Comparison of ENCODE assay signal across 10 mouse cellular contexts in the genomic region with DNA sequence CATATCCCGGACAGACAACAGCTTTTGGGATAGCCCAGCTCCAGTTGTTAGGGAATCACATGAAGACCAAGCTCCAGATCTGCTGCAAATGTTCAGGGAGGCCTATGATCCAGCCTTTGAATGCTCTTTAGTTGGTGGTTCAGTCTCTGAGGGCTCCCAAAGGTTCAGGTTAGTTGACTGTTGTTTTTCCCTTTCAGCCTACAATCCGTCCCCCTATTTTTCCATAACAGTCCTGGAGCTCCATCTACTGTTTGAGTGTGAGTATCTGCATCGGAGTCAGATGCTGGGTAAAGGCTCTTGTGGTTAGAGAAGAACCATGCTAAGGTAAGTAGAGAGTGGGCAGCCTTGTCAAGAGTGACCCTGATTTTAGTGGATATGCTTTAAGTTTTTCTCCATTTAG. TPM values are rescaled to one million over a fixed set of nuclear protein-coding genes. Genes with fewer than 3 reads are reported as not detected.
DNase-seq lines count a peak whose midpoint lies in the region; ATAC-seq lines count a peak whose summit lies in the region.
"Had no signal": no experiment of that assay in that cellular context is flagged by ENCODE, and none has a peak within 500 bp of the region (broad histone marks: within the 10 kb centered on the region; RNA-seq: fewer than 3 reads in every experiment).

No protein-coding gene starts in this region.

- ATAC-seq in embryonic facial prominence, embryonic 14.5 days (ENCODE audit: low read depth), result no peak

- intact Hi-C loops in left cerebral cortex, postnatal 25 days (cut with DNase I), result loop anchor here (1.0 to 5.0 kb wide), 2 partner anchors 550 to 584 kb away; no protein-coding TSS in a partner anchor
- intact Hi-C loops in heart, postnatal 36 days (cut with DNase I), result no loop called here

- no peaks in the 10 kb centered on the region for H3K9me3 ChIP-seq in embryonic facial prominence, embryonic 14.5 days (ENCODE audit: control insufficient read depth, low read length)
- H3K9me3 ChIP-seq: liver, embryonic 13.5 days had no signal

- H3K4me1 ChIP-seq in embryonic facial prominence, embryonic 14.5 days (ENCODE audit: control insufficient read depth, insufficient read depth, low read length), result no peaks in the 10 kb centered on the region
- H3K4me1 ChIP-seq: liver, embryonic 13.5 days had no signal

- WGBS in embryonic facial prominence, embryonic 14.5 days, result 39% methylated on average over 3 of the region's 3 CpGs

- no peak overlapping the region for H3K9ac ChIP-seq in embryonic facial prominence, embryonic 14.5 days (ENCODE audit: low read depth, low read length)
- H3K9ac ChIP-seq: liver, embryonic 13.5 days had no signal

- peak; percentile 20 to 30 for DNase-seq in left cerebral cortex, postnatal 25 days (ENCODE audit: low spot score in 2 of 2)
- no peak for DNase-seq in left cerebral cortex, adult 11 months (ENCODE audit: low spot score)
- DNase-seq in Muller cell, postnatal 12 days (ENCODE audit: inconsistent ontology term), result peak; percentile 20
- DNase-seq in embryonic facial prominence, embryonic 14.5 days (ENCODE audit: low spot score), result peak; percentile 29
- peak; percentile 7 to 14 for DNase-seq in layer of hippocampus, postnatal 10 days (ENCODE audit: low spot score in 2 of 2)
- DNase-seq in thymus, postnatal 36 days, result no peak
- no peak for DNase-seq in heart, postnatal 4 days
- no peak for DNase-seq in heart, postnatal 36 days
- DNase-seq: gastrocnemius, postnatal 25 days; liver, embryonic 13.5 days had no signal

- no peak overlapping the region for H3K4me2 ChIP-seq in embryonic facial prominence, embryonic 14.5 days (ENCODE audit: low read depth, low read length)
- H3K4me2 ChIP-seq: liver, embryonic 13.5 days had no signal

- no peak overlapping the region for H3K4me3 ChIP-seq in embryonic facial prominence, embryonic 14.5 days (ENCODE audit: low read depth, low read length)
- H3K4me3 ChIP-seq: liver, embryonic 13.5 days had no signal

- no peak overlapping the region for H3K27ac ChIP-seq in embryonic facial prominence, embryonic 14.5 days (replicated peaks; ENCODE audit: low read depth, low read length)
- H3K27ac ChIP-seq: liver, embryonic 13.5 days had no signal

- no peaks in the 10 kb centered on the region for H3K27me3 ChIP-seq in embryonic facial prominence, embryonic 14.5 days (replicated peaks; ENCODE audit: control insufficient read depth, insufficient read depth, low read length)
- H3K27me3 ChIP-seq: liver, embryonic 13.5 days had no signal

- H3K36me3 ChIP-seq in embryonic facial prominence, embryonic 14.5 days (ENCODE audit: control insufficient read depth, insufficient read depth, low read length), result no peaks in the 10 kb centered on the region
- H3K36me3 ChIP-seq: liver, embryonic 13.5 days had no signal

RNA-seq across cellular contexts. Expression of gene Ugt2b38, which starts 12.3 kb away (rescaled TPM):
- not detected for total RNA-seq in left cerebral cortex, postnatal 25 days (2021)
- polyA plus RNA-seq in embryonic facial prominence, embryonic 14.5 days (2014; fragmentation: Nextera tagmentation; extraction: Ambion mirVana), result not detected in 2 replicates
- not detected for total RNA-seq in layer of hippocampus, postnatal 10 days (2021)
- total RNA-seq in heart, postnatal 4 days (2021), result not detected
- not detected for total RNA-seq in heart, postnatal 36 days (2021)
- total RNA-seq: gastrocnemius, postnatal 25 days had no signal
- polyA plus RNA-seq: liver, embryonic 13.5 days had no signal

RNA-seq across cellular contexts. Expression of gene Ugt2a2, which starts 45.8 kb away (rescaled TPM):
- not detected for total RNA-seq in left cerebral cortex, postnatal 25 days (2021)
- polyA plus RNA-seq in embryonic facial prominence, embryonic 14.5 days (2014; fragmentation: Nextera tagmentation; extraction: Ambion mirVana), result 5.1 and 9.2 TPM in 2 replicates
- not detected for total RNA-seq in layer of hippocampus, postnatal 10 days (2021)
- total RNA-seq in heart, postnatal 4 days (2021), result not detected
- total RNA-seq in heart, postnatal 36 days (2021), result not detected
- total RNA-seq: gastrocnemius, postnatal 25 days had no signal
- polyA plus RNA-seq: liver, embryonic 13.5 days had no signal

RNA-seq across cellular contexts. Expression of gene Gm43638, which starts 50.3 kb away (rescaled TPM):
- not detected for total RNA-seq in left cerebral cortex, postnatal 25 days (2021)
- not detected in 2 replicates for polyA plus RNA-seq in embryonic facial prominence, embryonic 14.5 days (2014; fragmentation: Nextera tagmentation; extraction: Ambion mirVana)
- not detected for total RNA-seq in layer of hippocampus, postnatal 10 days (2021)
- not detected for total RNA-seq in heart, postnatal 4 days (2021)
- not detected for total RNA-seq in heart, postnatal 36 days (2021)
- total RNA-seq: gastrocnemius, postnatal 25 days had no signal
- polyA plus RNA-seq: liver, embryonic 13.5 days had no signal

RNA-seq across cellular contexts. Expression of gene Ugt2a1, which starts 54.4 kb away (rescaled TPM):
- not detected for total RNA-seq in left cerebral cortex, postnatal 25 days (2021)
- 21.8 and 26.0 TPM in 2 replicates for polyA plus RNA-seq in embryonic facial prominence, embryonic 14.5 days (2014; fragmentation: Nextera tagmentation; extraction: Ambion mirVana)
- total RNA-seq in layer of hippocampus, postnatal 10 days (2021), result not detected
- not detected for total RNA-seq in heart, postnatal 4 days (2021)
- total RNA-seq in heart, postnatal 36 days (2021), result not detected
- total RNA-seq: gastrocnemius, postnatal 25 days had no signal
- polyA plus RNA-seq: liver, embryonic 13.5 days had no signal

Comparison
In these comparisons a context has a peak if more than half of its experiments do, and no peak if none do; other contexts are left out.
1. DNase-seq: peak in left cerebral cortex, postnatal 25 days (2 of 2), Muller cell, postnatal 12 days (single experiment), embryonic facial prominence, embryonic 14.5 days (single experiment) and layer of hippocampus, postnatal 10 days (2 of 2); none in left cerebral cortex, adult 11 months (single experiment), thymus, postnatal 36 days (0 of 2), heart, postnatal 4 days (single experiment) and heart, postnatal 36 days (0 of 2).